Mouse (Mus musculus) liver, embryonic 13.5 days (tissue): ENCODE results near the gene Lrrc40. TPM values are rescaled to one million over a fixed set of nuclear protein-coding genes. Genes with fewer than 3 reads are reported as not detected.
"Not testable (repeated sequence)": the region's sequence is repeated elsewhere in the genome, so short reads cannot be mapped to it uniquely, and the experiment has no call there.

Experiments
- ATAC-seq: fragments of 200-750 bp; cut with Nextera tagmentation; 2 replicates; pipeline ENCODE4 v1.8.0; 2017; ENCODE audit warnings: low read depth, mild to moderate bottlenecking, moderate number of reproducible peaks, moderate library complexity
- DNase-seq: peaks from one replicate; pipeline ENCODE4 v3.0.0; 2022
- H3K27ac ChIP-seq: fragments of 300-500 bp; sonication (generic); 2 replicates; pipeline ENCODE4 v1.5.1; 2015; ENCODE audit warnings: moderate library complexity, mild to moderate bottlenecking, inconsistent platforms
- H3K27me3 ChIP-seq: fragments of 300-500 bp; sonication (generic); 2 replicates; pipeline ENCODE4 v1.6.1; 2015; ENCODE audit warnings: mild to moderate bottlenecking, inconsistent platforms
- H3K36me3 ChIP-seq: fragments of 300-500 bp; sonication (generic); 2 replicates; pipeline ENCODE4 v1.6.1; 2015; ENCODE audit warnings: mild to moderate bottlenecking, inconsistent platforms
- H3K4me1 ChIP-seq: fragments of 300-500 bp; sonication (generic); replicated peaks from 2 replicates; pipeline ENCODE4 v1.6.1; 2015; ENCODE audit warnings: inconsistent platforms
- H3K4me2 ChIP-seq: fragments of 300-500 bp; sonication (generic); 2 replicates; pipeline ENCODE4 v1.6.1; 2015; ENCODE audit warnings: inconsistent platforms, mild to moderate bottlenecking, moderate library complexity
- H3K4me3 ChIP-seq: fragments of 300-500 bp; sonication (generic); replicated peaks from 2 replicates; pipeline ENCODE4 v1.5.1; 2015; ENCODE audit warnings: mild to moderate bottlenecking, inconsistent platforms
- H3K9ac ChIP-seq: fragments of 300-500 bp; sonication (generic); 2 replicates; pipeline ENCODE4 v1.6.1; 2015; ENCODE audit warnings: mild to moderate bottlenecking, inconsistent platforms
- H3K9me3 ChIP-seq: fragments of 300-500 bp; sonication (generic); replicated peaks from 2 replicates; pipeline ENCODE4 v1.6.1; 2016; ENCODE audit warnings: inconsistent platforms
- WGBS: fragments of 180-500 bp; shearing (Covaris S2); methylation state at CpG from one replicate; pipeline ENCODE4 v1.1.7; 2015; ENCODE audit not compliant: insufficient replicate concordance; 5-methylcytosine and 5-hydroxymethylcytosine counted together
- polyA plus RNA-seq: library from polyadenylated mRNA; unstranded; fragments of >200 nt; fragmentation: Nextera tagmentation; extraction: Ambion mirVana; gene quantifications from 2 replicates; pipeline ENCODE4 v1.2.1, GENCODE M21; 2015

Lrrc40 gene
- polyA plus RNA-seq, 1 experiment from 2014 or later: 30.6 TPM

DNA sequence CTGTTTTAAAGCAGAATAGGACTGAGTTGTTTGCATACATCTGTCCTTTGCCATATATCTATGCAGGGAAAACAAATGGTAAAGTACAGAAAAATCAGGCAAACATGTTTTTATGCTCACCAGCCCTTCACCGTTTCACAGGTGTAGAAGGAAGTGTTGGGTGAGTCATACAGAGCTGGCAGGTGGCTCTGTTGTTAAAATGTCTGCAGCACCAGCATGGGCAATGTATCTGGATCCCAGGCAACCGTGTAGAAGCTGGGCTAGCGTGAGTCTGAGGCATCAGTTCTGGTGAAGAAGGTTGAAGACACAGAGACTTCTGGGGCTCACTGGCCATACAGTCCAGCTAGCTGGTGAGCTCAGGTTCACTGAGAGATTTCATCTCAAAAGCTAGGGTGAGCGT is 57.5 kb downstream of the Lrrc40 start:
- Histone ChIP-seq H3K36me3 (no peaks in the 10 kb centered on the region), H3K4me1 (no peaks in the 10 kb centered on the region), H3K9me3 (no peaks in the 10 kb centered on the region), H3K4me3 (no peak overlapping the region), H3K27me3 (no peaks in the 10 kb centered on the region), H3K9ac (no peak overlapping the region), H3K27ac (no peak overlapping the region), H3K4me2 (no peak overlapping the region)
- DNase-seq (no peak), ATAC-seq (no peak)
- 53% methylated on average over 4 of the region's 4 CpGs for WGBS

DNA sequence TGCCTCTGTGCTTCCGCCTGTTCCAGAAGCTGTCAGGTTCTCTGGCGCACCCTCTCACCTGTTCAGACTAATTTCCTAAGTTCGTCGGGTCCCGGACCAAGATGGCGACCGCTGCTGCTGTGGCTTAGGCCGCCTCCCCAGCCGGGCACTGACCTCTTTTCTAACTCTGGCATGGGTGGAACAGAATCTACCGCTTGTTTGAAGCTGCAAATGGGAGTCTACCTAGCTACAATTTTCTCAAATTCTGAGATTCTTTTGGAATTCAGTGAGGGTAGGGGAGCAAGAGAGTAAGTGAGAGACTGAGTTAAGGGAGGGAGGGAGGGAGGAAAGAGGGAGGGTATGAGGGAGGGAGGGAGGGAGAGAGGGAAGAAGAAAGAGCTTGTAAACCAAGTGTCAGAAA is 65.6 kb downstream of the Lrrc40 start:
- H3K4me2 ChIP-seq, H3K27ac ChIP-seq, ATAC-seq, DNase-seq, H3K9ac ChIP-seq, H3K9me3 ChIP-seq, H3K27me3 ChIP-seq, H3K4me3 ChIP-seq, H3K4me1 ChIP-seq, H3K36me3 ChIP-seq: not testable (repeated sequence)
- 76% methylated on average over 9 of the region's 10 CpGs for WGBS

DNA sequence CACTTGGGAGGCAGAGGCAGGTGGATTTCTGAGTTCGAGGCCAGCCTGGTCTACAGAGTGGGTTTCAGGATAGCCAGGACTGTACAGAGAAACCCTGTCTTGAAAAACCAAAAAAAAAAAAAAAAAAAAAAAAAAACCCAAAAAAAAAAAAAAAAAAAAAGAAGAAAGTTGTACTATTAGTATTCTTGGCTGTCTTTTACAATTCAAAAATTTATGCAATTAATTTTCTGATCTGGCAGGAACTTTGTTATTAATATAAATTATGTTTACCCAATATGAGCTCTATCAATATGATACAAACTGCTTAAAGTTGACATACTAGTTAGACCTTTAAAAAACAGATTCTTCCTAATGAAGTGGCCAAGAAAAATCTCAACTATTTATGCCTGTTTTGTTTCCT is 66.1 kb downstream of the Lrrc40 start:
- H3K27me3 ChIP-seq, H3K4me1 ChIP-seq, H3K4me3 ChIP-seq, H3K36me3 ChIP-seq, H3K4me2 ChIP-seq, H3K9me3 ChIP-seq, DNase-seq, ATAC-seq, H3K27ac ChIP-seq, H3K9ac ChIP-seq: not testable (repeated sequence)
- 38% methylated on average over 1 of the region's 1 CpGs for WGBS

DNA sequence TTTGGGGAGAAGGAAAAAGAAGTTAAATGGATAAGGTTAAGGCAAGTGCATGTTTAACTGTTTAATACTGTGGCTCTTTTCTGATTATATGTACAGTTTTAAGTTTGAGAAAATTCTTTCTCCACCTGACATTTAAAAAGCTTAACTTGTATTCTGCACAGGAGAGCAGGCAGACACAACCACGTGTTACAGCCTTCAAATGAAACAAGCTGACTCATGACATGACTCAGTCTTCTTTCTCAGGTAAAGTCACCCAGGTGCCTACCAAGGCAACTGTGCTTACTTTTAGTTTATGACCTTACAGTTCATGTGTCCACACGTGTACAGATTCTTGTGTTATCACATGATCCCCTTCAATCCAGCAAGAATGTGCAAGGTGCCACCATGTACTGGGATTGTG is 67.0 kb downstream of the Lrrc40 start:
- no peak overlapping the region for H3K4me2 ChIP-seq
- H3K36me3 ChIP-seq: no peaks in the 10 kb centered on the region
- 47% methylated on average over 2 of the region's 2 CpGs for WGBS
- DNase-seq (no peak), ATAC-seq (no peak)
- H3K4me1 ChIP-seq: no peaks in the 10 kb centered on the region
- no peak overlapping the region for H3K4me3 ChIP-seq
- no peak overlapping the region for H3K27ac ChIP-seq
- H3K27me3 ChIP-seq: no peaks in the 10 kb centered on the region
- no peaks in the 10 kb centered on the region for H3K9me3 ChIP-seq
- H3K9ac ChIP-seq: no peak overlapping the region

DNA sequence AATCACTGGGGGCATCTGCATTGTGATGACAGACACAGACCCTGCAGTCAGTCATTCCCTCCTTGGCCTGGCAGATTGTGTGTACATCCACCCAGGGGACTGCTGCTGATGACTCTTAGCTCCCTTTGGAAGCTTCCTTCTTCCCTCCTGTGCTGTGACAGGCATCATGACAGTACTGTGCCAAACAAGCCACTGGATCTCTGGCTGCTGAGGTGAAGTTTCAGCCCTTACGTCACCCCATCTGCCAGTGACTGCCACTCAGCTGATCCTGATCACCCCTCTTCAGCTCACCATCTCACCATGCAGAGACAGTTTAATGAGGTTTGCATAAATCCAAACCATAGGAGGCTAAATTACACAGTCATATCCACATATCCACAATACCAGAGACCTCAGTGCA is 68.8 kb downstream of the Lrrc40 start:
- Histone ChIP-seq H3K9me3 (no peaks in the 10 kb centered on the region), H3K36me3 (no peaks in the 10 kb centered on the region), H3K4me3 (no peak overlapping the region), H3K27ac (no peak overlapping the region), H3K4me1 (no peaks in the 10 kb centered on the region), H3K9ac (no peak overlapping the region), H3K4me2 (no peak overlapping the region), H3K27me3 (no peaks in the 10 kb centered on the region)
- no peak for ATAC-seq
- WGBS: 75% methylated on average over 1 of the region's 1 CpGs
- no peak for DNase-seq

Other genes starting within 250 kb of the Lrrc40 start
- gene Cth, start 111.6 kb upstream of the Lrrc40 start, polyA plus RNA-seq: 27.0 and 34.0 TPM in 2 replicates
- gene Ankrd13c, start 89.4 kb upstream of the Lrrc40 start, polyA plus RNA-seq: 11.4 and 15.6 TPM in 2 replicates
- 135 and 148 TPM in 2 replicates for gene Srsf11, start within 50 bp of the Lrrc40 start, polyA plus RNA-seq